Mouse (Mus musculus) C2C12 (cell line): Measurements from ENCODE around the gene Capn5.

Experiments used
- CTCF ChIP-seq: IDR thresholded peaks from one replicate; pipeline ENCODE4 v1.5.1; 2011; ENCODE audit not compliant: control insufficient read depth, insufficient read depth, insufficient read length
- FOSL1 ChIP-seq: IDR thresholded peaks from one replicate; pipeline ENCODE4 v1.8.0; 2011; ENCODE audit warnings: mild to moderate bottlenecking, low read length; ENCODE audit not compliant: poor library complexity, insufficient read depth, severe bottlenecking
- MYOD1 ChIP-seq: IDR thresholded peaks from one replicate; pipeline ENCODE4 v1.6.1; 2011; ENCODE audit warnings: low read depth; ENCODE audit not compliant: control insufficient read depth, insufficient read length
- MYOG ChIP-seq: IDR thresholded peaks from one replicate; pipeline ENCODE4 v1.6.1; 2011; ENCODE audit not compliant: control insufficient read depth, insufficient read length; ENCODE audit errors: extremely low read depth
- USF1 ChIP-seq: IDR thresholded peaks from one replicate; pipeline ENCODE4 v1.6.1; 2011; ENCODE audit warnings: low read depth, mild to moderate bottlenecking, control low read depth, moderate library complexity

- no peak for TF ChIP-seq CTCF
- TF ChIP-seq FOSL1, result no peak
- no peak for TF ChIP-seq USF1
- no peak for TF ChIP-seq MYOD1
- TF ChIP-seq MYOG, result no peak
These were observed 29.2 kb downstream of the Capn5 start for GRCm38 (mm10) chr7:98148721-98149407.
